Mouse (Mus musculus) heart, embryonic 14.5 days (tissue): ENCODE measurements around the gene Smg9. TPM values are rescaled to one million over a fixed set of nuclear protein-coding genes. Genes with fewer than 3 reads are reported as not detected.

Experiments
- ATAC-seq: fragments of 200-750 bp; cut with Nextera tagmentation; 2 replicates; pipeline ENCODE4 v1.8.0; 2017; ENCODE audit warnings: low read depth, moderate TSS enrichment; ENCODE audit not compliant: insufficient number of reproducible peaks, insufficient read depth, low FRiP score
- H3K27ac ChIP-seq, 2 experiments: fragments of 200-500 bp in 1 of 2; fragments of 300-500 bp in 1 of 2; sonication (generic) in 1 of 2; replicated peaks in 1 of 2; 2 replicates each; pipeline ENCODE4 v1.5.1; 2012 to 2014; ENCODE audit warnings: low read depth in 2 of 2, low read length in 2 of 2, control low read depth in 1 of 2, mild to moderate bottlenecking in 1 of 2, mixed read lengths in 1 of 2; ENCODE audit not compliant: control insufficient read depth in 1 of 2, insufficient read depth in 1 of 2
- H3K27me3 ChIP-seq: fragments of 300-500 bp; sonication (generic); 2 replicates; pipeline ENCODE4 v1.6.1; 2014; ENCODE audit warnings: mild to moderate bottlenecking, low read length, control low read depth; ENCODE audit not compliant: control insufficient read depth, insufficient read depth
- H3K36me3 ChIP-seq: fragments of 300-500 bp; sonication (generic); 2 replicates; pipeline ENCODE4 v1.6.1; 2014; ENCODE audit warnings: mild to moderate bottlenecking, control low read depth, low read length, mixed read lengths; ENCODE audit not compliant: control insufficient read depth, insufficient read depth
- H3K4me1 ChIP-seq, 2 experiments: fragments of 200-500 bp in 1 of 2; fragments of 300-500 bp in 1 of 2; sonication (generic) in 1 of 2; 2 replicates each; pipeline ENCODE4 v1.6.1; 2012 to 2014; ENCODE audit warnings: low read length in 2 of 2, control low read depth in 1 of 2, mixed read lengths in 1 of 2; ENCODE audit not compliant: control insufficient read depth in 2 of 2, insufficient read depth in 2 of 2
- H3K4me2 ChIP-seq: fragments of 300-500 bp; sonication (generic); 2 replicates; pipeline ENCODE4 v1.6.1; 2014; ENCODE audit warnings: mild to moderate bottlenecking, low read length
- H3K4me3 ChIP-seq, 2 experiments: fragments of 200-500 bp in 1 of 2; fragments of 300-500 bp in 1 of 2; sonication (generic) in 1 of 2; 2 replicates each; pipeline ENCODE4 v1.5.1; 2012 to 2014; ENCODE audit warnings: low read length in 2 of 2, mild to moderate bottlenecking in 2 of 2, control low read depth in 1 of 2, low read depth in 1 of 2, moderate library complexity in 1 of 2; ENCODE audit not compliant: control insufficient read depth in 1 of 2, insufficient read depth in 1 of 2
- H3K9ac ChIP-seq: fragments of 300-500 bp; sonication (generic); 2 replicates; pipeline ENCODE4 v1.6.1; 2014; ENCODE audit warnings: mild to moderate bottlenecking, low read length
- H3K9me3 ChIP-seq: fragments of 300-500 bp; sonication (generic); 2 replicates; pipeline ENCODE4 v1.6.1; 2016; ENCODE audit warnings: low read length, control low read depth; ENCODE audit not compliant: control insufficient read depth
- WGBS: fragments of 180-500 bp; shearing (Covaris S2); extraction: QIAGEN DNeasy Blood & Tissue Kit; methylation state at CpG from one replicate; pipeline ENCODE4 v1.1.7; 2014; 5-methylcytosine and 5-hydroxymethylcytosine counted together
- polyA plus RNA-seq: library from polyadenylated mRNA; unstranded; fragments of >200 nt; fragmentation: Nextera tagmentation; extraction: Ambion mirVana; gene quantifications from 2 replicates; pipeline ENCODE4 v1.2.1, GENCODE M21; 2014

The Smg9 gene
- polyA plus RNA-seq, 1 experiment from 2014 or later = 20.7 TPM

DNA sequence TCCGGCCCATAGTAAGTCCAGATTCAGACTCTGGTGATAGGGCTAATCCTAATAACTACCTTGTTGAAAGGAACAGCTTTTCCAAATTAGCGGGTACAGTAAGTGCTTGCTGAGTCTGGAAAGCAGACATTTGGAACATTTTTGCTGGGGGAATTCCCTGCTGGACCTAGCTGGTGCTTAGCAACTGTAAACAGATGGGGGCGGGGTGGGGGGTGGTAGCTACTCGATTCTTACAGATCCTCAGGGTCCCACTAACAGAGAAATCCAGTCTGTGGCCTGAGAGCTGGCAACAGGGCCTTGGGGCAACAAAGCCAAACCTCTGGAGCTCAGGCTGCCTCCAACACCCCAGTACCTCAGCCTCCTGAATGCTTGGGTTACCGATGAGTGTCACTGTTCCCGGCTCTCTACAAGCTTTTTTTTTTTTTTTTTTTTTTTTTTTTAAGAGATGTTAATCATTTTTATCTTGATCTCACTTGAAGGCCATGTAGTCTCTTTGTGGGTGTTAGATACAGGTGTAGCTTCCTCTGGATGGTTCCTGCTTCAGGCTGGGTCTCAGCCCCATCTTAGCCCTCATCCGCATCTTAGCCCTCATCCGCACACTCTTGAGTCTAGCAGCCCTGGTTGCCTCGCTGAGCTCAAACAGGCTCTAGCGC lies 21.2 kb upstream of the Smg9 start:
- Histone ChIP-seq H3K4me2 (no peak overlapping the region), H3K27me3 (0 out of 2 replicates have a peak, but pooled peaks cover 5% of the 10 kb centered on the region), H3K4me1 (peaks cover 7 to 9% of the 10 kb centered on the region in 2 experiments; a peak in 3 of 4 replicates), H3K36me3 (no peaks in the 10 kb centered on the region), H3K27ac (no peak overlapping the region), H3K4me3 (no peak overlapping the region), H3K9me3 (no peaks in the 10 kb centered on the region), H3K9ac (no peak overlapping the region)
- ATAC-seq = no peak
- WGBS = 67% methylated on average over 10 of the region's 10 CpGs

GRCm38 (mm10) chr7:24379934-24380333 lies 19.5 kb upstream of the Smg9 start:
- no peak overlapping the region for H3K9ac ChIP-seq
- H3K36me3 ChIP-seq = no peaks in the 10 kb centered on the region
- peaks cover 6 to 7% of the 10 kb centered on the region in 2 experiments; a peak in 3 of 4 replicates for H3K4me1 ChIP-seq
- 51% methylated on average over 7 of the region's 7 CpGs for WGBS
- H3K9me3 ChIP-seq = no peaks in the 10 kb centered on the region
- H3K4me2 ChIP-seq = no peak overlapping the region
- H3K4me3 ChIP-seq = no peak overlapping the region
- no peak overlapping the region for H3K27ac ChIP-seq
- peaks cover 8% of the 10 kb centered on the region for H3K27me3 ChIP-seq
- no peak for ATAC-seq

GRCm38 (mm10) chr7:24380370-24380769 lies 19.0 kb upstream of the Smg9 start:
- peaks cover 8% of the 10 kb centered on the region for H3K27me3 ChIP-seq
- no peak overlapping the region for H3K4me2 ChIP-seq
- WGBS = 55% methylated on average over 2 of the region's 2 CpGs
- no peak for ATAC-seq
- H3K9me3 ChIP-seq = no peaks in the 10 kb centered on the region
- no peak overlapping the region for H3K27ac ChIP-seq
- H3K36me3 ChIP-seq = no peaks in the 10 kb centered on the region
- peaks cover 6 to 7% of the 10 kb centered on the region in 2 experiments; a peak in 3 of 4 replicates for H3K4me1 ChIP-seq
- H3K9ac ChIP-seq = no peak overlapping the region
- no peak overlapping the region for H3K4me3 ChIP-seq

DNA sequence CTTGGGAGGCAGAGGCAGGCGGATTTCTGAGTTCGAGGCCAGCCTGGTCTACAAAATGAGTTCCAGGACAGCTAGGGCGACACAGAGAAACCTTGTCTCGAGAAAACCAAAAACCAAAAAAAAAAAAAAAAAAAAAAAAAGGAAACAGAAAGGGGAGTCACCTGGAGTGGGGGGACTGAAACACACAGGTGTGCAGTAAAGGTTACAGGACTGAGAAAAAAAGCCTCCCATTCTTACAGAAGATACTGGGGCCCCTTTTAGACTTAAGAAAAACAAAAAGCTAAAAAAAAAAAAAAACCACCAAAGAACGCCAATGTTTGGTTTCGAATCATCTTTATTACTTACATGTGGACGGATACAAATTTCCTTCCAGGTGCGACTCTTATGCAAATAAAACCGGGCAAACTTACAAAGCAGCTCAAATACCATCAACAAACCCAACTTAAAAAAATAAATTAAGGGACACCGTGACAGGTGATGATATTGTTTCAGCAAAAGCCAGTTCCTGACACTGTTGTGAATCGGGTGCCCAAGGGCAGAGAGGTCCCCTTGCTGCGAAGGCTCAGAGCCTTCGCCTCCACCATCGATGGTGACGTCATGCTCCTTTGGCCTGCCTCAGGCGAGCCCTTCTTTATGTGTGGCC lies 16.6 kb upstream of the Smg9 start:
- Histone ChIP-seq H3K36me3 (no peaks in the 10 kb centered on the region), H3K9ac (no peak overlapping the region), H3K4me3 (no peak overlapping the region), H3K27me3 (peaks cover 4% of the 10 kb centered on the region), H3K4me2 (no peak overlapping the region), H3K27ac (no peak overlapping the region), H3K4me1 (no peaks in the 10 kb centered on the region; a peak in 1 of 4 replicates), H3K9me3 (no peaks in the 10 kb centered on the region)
- 79% methylated on average over 16 of the region's 16 CpGs for WGBS
- ATAC-seq = no peak

- no peaks in the 10 kb centered on the region for H3K36me3 ChIP-seq
- H3K4me2 ChIP-seq = no peak overlapping the region
- no peak overlapping the region for H3K27ac ChIP-seq
- no peaks in the 10 kb centered on the region; a peak in 1 of 4 replicates for H3K4me1 ChIP-seq
- H3K27me3 ChIP-seq = peaks cover 4% of the 10 kb centered on the region
- 55% methylated on average over 6 of the region's 6 CpGs for WGBS
- ATAC-seq = no peak
- no peak overlapping the region for H3K9ac ChIP-seq
- H3K9me3 ChIP-seq = no peaks in the 10 kb centered on the region
- no peak overlapping the region for H3K4me3 ChIP-seq
Observed at GRCm38 (mm10) chr7:24384070-24384469, 15.3 kb upstream of the Smg9 start.

- peaks cover 4% of the 10 kb centered on the region for H3K27me3 ChIP-seq
- no peak overlapping the region; the same call in 1 of the 2 replicates for H3K4me2 ChIP-seq
- no peaks in the 10 kb centered on the region for H3K9me3 ChIP-seq
- H3K4me3 ChIP-seq = no peak overlapping the region
- WGBS = 8% methylated on average over 11 of the region's 11 CpGs
- no peak overlapping the region for H3K27ac ChIP-seq
- no peak for ATAC-seq
- H3K4me1 ChIP-seq = no peaks in the 10 kb centered on the region; a peak in 1 of 4 replicates
- H3K9ac ChIP-seq = no peak overlapping the region
- H3K36me3 ChIP-seq = no peaks in the 10 kb centered on the region
Observed at GRCm38 (mm10) chr7:24384827-24385226, 14.6 kb upstream of the Smg9 start.

DNA sequence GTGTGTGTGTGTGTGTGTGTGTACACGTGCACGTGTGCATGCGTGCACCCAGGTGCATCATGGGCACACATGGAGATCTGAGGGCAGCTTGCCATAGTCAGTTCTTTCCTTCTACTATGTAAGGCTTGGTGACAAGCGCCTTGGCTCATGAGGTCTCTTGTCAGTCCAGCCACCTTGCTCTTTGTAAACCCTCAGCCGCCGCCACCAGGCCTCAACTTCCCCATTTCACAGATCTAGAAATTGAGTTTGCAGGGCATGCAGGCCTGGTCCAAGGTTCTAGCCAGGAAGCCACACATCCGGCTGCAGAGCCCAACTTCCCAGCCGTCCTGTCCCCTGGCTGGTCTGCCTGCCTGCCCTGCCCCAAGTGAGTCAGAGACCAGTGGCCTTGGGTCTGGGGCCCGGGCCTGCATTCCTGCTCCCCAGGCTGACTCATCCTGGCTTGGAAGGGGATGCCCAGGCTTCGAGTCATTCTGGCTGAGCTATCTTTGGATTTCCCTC lies 12.3 kb upstream of the Smg9 start:
- H3K36me3 ChIP-seq = no peaks in the 10 kb centered on the region
- ATAC-seq = no peak

More for the DNA sequence above, 12.3 kb upstream of the Smg9 start:
- H3K27ac ChIP-seq = no peak overlapping the region
- no peak overlapping the region for H3K4me2 ChIP-seq
- H3K4me1 ChIP-seq = no peaks in the 10 kb centered on the region
- H3K4me3 ChIP-seq = no peak overlapping the region
- no peak overlapping the region for H3K9ac ChIP-seq
- whole genome bisulfite sequencing = 54% methylated on average over 10 of the region's 10 CpGs
- H3K27me3 ChIP-seq = peaks cover 4% of the 10 kb centered on the region
- H3K9me3 ChIP-seq = no peaks in the 10 kb centered on the region
